Mouse (Mus musculus): Measurements from ENCODE around the gene Faap100.

DNA sequence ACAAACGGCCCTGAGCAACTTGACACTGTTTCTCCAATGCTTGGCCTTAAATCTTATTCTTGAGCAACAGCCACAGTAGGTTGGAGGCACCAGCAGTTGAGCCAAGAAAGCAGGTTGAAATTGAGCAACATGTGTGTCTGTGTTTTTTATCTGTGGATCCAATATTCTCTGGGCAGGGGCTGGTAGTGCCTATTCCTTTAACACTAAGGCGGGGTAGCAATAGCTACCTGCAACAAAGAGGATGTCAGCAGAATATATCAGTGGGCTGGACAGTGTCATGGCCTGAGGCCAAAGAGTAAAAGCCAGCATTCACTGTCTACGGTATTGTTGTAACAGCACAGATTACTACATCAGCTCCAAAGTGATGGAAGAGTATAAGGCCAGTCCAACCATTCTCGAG lies 17.1 kb upstream of the Faap100 start:
- TF ChIP-seq HCFC1 (IDR thresholded peaks at IDR 0.05; ENCODE audit: borderline replicate concordance, insufficient read depth, low read length) (no peak), ZC3H11A (IDR thresholded peaks at IDR 0.05; ENCODE audit: borderline replicate concordance, low read depth, low read length) (no peak), MAFK (IDR thresholded peaks at IDR 0.05; ENCODE audit: insufficient read depth, low read depth, low read length) (no peak), CHD2 (IDR thresholded peaks at IDR 0.05; ENCODE audit: low read depth, low read length) (no peak)
